Mouse (Mus musculus): ENCODE measurements around the gene Ranbp3.

DNA sequence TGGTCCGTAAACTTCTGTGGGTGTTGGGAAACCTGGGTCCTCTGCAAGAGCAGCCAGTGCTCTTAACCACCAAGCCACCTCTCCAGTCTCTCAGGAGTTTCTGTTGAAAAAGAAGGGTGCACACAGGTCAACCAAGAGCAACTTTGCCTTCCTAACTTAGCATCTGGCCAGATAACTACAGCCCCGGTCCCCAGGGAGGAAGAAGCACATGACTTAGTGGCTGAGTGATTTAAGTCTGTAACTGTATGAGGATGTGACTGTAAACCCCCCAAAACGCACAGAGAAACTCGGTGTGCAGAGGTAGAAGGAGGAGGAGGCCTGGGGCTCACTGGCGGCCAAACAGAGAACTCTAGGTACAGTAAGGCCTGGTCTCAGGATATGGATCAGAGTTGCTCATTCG is 39.1 kb upstream of the Ranbp3 start:
- TF ChIP-seq CTCF (conservative IDR thresholded peaks at IDR 0.05 in 1 of 2, IDR thresholded peaks at IDR 0.05 in 1 of 2; ENCODE audit: low read depth in 2 of 2, low read length in 2 of 2) (no peak), MAFK (IDR thresholded peaks at IDR 0.05; ENCODE audit: insufficient replicate concordance, low read length) (no peak), ZC3H11A (IDR thresholded peaks at IDR 0.05; ENCODE audit: low read depth, low read length) (no peak)

Data from CH12.LX (cell line).